Mouse (Mus musculus): ENCODE measurements around the gene Skp2.

GRCm38 (mm10) chr15:9111648-9112047, 43.6 kb downstream of the Skp2 start:
- no peak for TF ChIP-seq CTCF (IDR thresholded peaks at IDR 0.05; ENCODE audit: low read depth)
- TF ChIP-seq EP300 (IDR thresholded peaks at IDR 0.05; ENCODE audit: low read depth): no peak
